Mouse (Mus musculus): ENCODE data around the gene Sdf4. TPM values are rescaled to one million over a fixed set of nuclear protein-coding genes. Genes with fewer than 3 reads are reported as not detected.

Gene Sdf4
- polyA plus RNA-seq, 3 experiments from 2014 or later, result 489 to 506 (median 496) TPM

DNA sequence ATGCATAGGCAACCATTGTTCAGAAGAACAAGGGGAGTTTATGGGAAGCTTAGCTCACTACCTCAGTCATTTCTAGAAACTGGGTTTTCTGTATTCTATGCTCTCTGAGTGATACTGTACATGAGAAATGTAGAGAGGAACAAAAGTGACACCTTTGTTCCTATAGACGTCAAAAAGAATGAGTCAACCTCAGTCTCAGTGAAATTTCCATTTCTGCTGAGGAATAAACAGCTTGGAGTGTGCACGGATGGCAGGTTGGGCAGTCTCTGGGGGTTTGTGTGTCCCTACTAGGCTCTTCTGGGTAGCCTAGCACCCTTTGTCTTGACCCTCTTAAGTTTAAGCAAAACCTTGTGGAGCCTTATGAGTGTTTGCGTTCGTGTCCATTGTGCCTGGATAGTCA, 15.7 kb downstream of the Sdf4 start:
- ATAC-seq, result peak; percentile 41

DNA sequence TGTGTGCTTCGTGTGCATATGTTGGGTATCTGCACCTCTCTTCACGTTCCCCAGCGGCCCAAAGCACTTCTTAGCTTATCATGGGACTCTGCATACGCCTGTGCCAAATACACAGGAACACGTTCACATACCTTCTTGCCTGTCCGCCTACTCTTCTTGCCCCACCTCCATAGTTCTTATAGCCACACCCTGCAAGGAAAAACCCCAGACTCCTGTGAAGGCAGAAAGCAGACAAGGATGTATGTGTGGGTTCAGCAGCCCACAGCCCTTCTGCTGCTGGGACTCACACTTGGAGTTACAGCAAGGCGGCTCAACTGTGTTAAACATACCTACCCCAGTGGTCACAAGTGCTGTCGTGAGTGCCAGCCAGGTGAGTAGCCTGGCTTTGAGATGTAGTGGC, 21.0 kb downstream of the Sdf4 start, which contains the start of gene Tnfrsf4:
Gene Tnfrsf4, plus strand, starts transcription at position 207 of the 400 bp plus-strand sequence.
- ATAC-seq, result peak; percentile 83

DNA sequence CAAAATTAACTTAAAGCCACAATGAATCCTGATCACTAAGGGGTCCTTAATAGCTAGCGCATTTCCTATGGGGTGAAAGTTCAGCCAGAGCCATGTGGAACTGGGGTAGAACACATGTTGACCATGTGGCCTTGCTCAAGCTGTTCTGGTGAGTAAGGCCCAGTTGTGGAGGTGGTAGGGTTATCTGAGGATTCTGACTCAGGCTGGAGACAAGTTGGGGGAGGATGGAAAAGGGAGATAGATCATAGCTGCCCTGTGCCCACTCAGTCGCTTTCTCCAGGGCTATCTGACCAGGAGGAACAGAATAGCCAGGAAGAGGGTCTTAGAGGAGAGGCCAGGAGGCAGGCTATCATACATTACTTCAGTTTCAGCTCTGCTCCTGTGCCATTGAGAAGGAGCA, 21.8 kb downstream of the Sdf4 start:
- no peak for ATAC-seq

DNA sequence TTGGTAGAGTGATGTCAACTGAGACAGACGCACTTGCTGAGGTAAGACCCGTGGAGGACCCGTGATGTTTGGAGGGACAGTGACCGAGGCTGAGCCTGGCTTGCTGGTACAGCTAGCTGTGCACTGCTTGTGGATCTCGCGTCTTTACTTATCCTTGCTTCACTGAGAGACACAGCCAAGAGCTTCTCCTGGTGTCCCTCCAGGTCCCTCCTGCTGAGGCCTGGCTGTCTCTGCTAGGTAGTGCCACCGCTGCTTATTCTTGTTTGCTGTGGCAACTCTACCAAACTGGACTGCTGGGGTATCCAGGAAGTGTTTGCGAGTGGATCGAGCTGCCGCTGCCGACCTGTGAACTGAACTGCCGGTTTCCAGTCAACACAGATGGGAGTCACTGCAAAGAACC, 27.1 kb downstream of the Sdf4 start:
- no peak for ATAC-seq

DNA sequence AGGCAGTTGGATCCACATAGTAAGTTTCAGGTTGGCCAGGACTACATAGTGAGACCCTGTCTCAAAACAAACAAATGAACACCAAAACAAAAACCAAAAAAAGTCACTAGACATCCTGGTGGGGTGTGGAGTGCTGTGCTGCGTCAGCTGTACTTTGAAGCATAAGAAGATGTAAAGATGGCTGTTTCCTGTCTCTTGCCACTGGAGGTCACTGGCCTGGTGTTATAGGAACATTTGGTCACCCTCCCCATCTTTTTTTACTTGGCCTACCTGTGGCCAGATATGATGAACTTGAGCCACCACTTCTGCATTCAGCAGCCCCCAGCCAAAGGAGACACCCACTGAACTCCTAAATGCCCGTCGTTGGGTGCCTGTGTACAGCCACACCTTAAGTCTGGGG, 28.7 kb downstream of the Sdf4 start:
- ATAC-seq, result peak; percentile 46

DNA sequence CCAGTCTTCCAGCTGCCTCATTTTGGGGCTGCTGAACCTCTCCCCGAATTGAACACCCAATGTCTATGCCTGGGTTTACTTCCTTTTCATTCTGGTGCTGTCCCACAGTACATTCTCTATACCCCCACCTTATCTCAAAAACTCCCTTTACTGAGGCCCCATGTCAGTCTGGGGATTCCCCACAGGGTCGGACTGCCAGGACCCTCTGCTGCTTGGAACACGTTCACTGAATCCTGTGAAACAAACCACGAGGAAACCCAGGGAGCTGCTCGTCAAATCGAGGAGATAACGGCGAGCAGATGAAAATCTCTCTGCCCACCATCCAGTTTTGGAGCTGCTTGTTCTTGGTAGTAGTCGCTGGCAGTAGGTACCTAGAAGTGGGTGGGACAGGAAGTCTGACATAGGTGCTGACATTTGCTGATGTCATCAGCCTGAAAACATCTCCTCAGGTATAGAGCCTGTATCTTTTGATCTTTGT, 29.3 kb downstream of the Sdf4 start:
- ATAC-seq, result peak; percentile 83

DNA sequence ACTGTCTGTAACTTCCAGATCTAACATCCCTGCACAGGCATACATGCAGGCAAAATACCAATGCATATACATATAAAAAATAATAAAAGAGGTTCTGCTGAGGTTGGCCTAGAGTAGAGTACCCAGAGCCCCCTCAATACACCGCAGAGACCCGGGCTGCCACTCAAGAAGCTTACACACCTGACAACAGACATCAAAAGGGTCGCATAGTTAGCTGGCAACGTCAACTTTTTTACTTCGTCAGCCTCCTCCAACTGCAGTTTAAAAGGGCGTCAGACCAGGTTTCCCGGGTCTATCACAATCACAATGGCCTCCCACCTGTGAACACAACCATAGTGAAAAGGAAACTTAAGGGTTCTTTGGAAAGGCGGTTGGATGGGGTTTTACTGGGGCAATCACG, 30.8 kb downstream of the Sdf4 start:
- no peak for ATAC-seq

DNA sequence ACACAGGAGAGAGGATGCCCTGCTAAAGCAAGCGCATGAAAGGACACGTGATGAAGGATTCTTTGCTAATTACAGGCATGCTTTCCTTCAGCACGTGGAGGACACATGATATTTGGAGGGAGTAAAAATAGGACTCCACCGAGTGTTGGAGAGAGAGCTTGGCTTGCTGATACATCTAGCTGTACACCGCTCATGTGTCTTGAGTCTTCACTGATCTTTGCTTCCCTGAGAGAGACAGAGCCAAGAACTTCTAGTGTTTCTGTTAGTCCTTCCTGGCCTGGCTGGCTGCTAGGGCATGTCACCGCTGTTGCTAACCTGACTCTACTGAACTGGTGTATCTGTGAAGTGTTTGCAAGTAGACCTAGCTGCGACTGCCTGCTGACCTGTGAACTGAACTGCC, 31.5 kb downstream of the Sdf4 start:
- ATAC-seq, result no peak

DNA sequence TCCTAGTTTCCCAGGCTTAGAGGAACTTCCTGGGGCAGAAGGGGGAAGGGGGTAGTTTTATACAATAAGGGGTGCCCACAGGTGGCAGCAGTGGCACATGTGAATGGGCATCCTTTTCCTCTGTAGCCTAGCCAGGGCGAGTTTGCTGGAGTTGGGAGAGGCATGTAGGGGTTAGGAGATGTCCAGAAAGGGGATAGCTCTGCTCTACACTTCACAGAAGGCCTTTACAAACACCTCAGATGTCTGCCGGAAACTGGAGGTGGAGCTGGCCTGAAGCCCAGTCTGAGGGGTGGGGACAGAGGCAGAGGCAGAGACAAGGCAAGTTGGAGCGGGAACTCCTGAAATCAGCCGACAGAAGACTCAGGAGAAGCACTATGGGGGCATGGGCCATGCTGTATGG, 33.3 kb downstream of the Sdf4 start, which contains the start of gene Tnfrsf18:
Gene Tnfrsf18, plus strand, starts transcription at position 152 of the 400 bp plus-strand sequence.
- no peak for ATAC-seq

DNA sequence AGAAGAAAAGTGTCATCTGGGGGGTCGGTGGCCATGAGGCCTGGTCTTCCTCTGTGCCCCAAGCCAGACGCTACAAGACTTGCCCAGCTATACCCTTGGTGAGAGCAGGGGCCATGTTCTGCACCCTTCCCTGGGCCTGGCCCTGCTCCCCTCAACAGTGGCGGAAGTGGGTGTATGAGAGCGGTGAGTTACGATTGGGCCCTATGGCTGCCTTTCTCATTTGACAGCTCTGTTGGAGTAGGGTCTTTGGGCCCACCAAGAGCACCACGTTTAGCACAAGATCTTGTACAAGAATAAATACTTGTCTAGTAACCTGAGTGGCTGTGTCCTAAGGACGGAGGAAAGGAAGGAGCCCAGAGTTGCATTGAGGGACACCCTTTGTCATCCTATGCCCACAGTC, 35.9 kb downstream of the Sdf4 start:
- ATAC-seq, result no peak

DNA sequence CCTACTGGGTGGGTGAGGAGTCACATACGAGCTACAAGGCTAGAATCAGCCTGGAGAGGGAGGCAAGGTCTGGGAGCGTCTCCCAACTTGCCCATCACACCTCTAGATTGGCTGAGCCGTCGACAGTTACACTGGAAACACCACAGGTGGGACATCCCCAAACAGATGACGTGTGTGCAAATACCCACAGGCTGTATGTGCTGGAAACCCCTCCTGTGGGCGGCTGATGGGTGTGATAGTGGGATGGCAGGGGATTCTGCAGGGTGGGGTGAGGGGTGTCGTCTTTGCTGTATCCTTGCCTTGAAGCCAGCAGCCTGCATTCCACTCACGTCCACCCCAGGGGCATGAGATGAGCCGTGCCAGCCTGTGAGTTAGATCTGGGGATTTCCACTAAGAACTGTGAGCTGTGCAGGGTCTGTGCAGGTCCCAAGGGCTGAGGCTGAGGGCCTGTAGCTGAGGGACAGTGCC, 38.0 kb downstream of the Sdf4 start:
- ATAC-seq, result peak; percentile 48

DNA sequence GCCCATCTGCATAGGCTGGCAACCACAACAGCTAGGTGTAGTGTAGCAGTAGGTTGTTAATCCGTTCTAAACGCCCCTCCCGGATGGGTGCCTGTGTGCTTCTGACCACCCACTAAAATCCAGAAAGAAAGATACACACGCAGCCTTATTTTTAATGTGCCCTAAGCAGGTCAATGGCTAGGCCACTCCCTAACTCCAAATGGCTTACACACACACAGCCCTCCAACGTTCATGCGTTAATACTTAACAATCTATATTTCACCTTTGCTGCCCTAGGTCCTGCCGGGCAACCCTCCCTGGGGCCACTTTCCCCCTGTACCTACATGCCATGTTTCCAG, 38.6 kb downstream of the Sdf4 start:
- ATAC-seq, result no peak

DNA sequence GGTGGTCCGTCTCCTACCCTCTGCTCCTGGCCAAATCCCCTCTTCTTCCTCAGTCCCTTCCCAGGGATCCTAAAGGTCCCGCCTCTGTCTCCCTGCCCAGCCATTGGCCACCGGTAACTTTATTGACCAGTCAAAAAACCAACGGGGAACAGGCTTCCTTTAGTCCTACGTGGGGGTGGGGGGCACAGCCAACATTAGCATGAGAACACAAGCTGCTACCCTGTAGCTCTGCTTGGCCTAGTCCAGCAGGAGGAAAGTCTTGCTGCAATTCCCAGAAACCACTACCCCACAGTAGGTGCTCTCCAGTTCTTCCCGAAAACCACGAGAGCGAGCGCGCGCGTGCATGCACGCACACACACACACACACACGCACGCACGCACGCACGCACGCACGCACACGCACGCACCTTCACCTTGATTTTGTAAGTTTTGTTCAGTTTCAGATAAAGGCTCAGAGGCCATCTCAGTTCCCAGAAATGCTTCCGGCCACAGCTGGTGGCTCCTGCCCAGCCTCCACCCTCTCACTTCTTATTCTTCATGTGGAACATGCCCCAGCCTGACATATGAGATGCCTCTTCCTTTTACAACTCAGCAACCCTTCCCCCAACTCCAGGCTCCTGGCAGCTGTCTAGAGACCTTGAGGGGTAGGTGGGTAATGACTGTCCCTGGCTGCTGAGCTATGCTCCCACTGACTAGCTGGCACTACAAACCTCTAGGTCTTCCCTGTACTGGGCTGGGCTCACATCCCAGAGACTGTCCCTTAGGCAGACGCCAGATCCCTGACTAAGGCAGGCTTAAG, 39.1 kb downstream of the Sdf4 start:
- peak; percentile 38 for ATAC-seq

DNA sequence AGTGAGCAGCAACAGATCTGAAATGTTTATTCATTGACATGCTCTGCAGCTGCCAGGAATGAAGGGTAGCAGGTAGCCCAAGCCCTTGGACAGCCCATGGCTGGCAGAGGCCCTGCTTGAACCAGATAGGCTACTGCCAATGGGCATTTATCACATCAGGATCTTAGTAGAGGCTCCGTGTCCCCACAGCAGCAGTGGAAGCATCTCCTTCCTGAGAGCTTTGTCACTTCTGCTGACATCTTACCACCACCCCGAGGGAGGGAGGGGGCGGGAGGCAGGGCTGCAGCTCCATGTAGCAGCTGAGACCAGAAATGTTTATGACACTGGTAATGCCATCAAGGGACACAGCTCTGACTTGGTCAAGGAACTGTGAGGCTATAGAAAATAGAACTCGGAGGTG, 40.2 kb downstream of the Sdf4 start:
- peak; percentile 12 for ATAC-seq

DNA sequence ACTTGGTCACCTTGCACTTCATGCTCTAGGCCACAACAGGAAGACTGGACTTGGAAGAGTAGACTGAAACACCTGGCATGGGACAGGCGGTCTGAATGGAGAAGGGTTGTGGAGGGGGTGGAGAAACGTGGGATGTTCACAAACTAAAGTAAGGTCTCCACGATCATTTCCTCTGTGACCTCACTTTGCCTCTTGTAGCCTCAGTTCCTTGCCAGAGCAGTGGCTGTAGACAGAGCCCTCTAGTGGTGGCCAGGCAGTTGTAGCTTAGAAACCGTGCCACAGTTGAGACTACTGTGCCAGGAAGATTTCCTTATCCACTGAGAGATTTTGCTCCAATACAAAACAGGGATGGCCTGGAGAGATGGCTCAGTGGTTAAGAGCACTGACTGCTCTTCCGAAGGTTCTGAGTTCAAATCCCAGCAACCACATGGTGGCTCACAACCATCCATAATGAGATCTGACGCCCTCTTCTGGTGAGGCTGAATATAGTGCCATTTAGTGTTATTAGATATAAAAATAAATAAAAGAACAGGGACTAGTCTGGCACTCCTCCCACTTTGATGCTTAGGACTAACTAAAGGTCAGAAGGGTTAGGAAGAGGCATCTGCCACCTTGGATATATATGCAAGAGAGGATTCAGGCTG, 40.9 kb downstream of the Sdf4 start:
- peak; percentile 59 for ATAC-seq

DNA sequence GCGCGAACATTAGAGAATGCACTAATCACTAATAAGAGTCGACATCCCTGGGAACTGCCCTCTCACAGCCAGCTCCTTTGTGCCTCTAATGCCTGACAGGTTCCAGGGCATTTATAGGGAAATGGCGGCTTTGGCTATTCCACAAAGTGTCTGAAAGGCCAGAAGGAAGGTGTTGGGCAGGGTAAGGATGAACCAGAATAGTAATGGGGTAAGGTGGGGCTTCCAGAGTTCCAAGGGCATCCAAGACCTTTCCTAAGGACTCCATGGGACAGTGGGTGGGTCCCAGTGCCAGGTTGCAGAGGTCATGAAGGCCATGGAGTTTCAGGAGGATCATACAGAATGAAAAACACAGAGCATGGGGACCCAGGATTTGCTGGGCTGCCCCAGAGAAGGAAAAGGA, 41.6 kb downstream of the Sdf4 start:
- ATAC-seq, result no peak

DNA sequence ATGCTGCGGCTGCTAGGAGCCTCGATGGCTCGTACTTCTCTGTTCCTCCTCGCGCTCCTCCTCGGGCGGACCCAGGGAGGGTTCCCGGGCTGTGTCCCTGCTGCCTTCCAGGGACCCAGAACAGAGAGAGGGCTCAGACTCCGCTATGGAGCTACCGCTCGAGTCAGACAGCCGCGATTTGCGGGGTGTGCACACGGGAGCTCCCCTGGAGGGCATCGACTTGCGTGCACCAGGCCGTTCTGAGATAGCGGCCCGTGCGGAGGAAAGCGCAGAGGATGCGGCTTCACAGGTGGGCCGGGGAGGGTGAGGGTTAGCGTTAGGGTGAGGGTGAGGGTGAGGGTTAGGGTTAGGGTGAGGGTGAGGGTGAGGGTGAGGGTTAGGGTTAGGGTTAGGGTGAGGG, 42.2 kb downstream of the Sdf4 start:
- no peak for ATAC-seq

DNA sequence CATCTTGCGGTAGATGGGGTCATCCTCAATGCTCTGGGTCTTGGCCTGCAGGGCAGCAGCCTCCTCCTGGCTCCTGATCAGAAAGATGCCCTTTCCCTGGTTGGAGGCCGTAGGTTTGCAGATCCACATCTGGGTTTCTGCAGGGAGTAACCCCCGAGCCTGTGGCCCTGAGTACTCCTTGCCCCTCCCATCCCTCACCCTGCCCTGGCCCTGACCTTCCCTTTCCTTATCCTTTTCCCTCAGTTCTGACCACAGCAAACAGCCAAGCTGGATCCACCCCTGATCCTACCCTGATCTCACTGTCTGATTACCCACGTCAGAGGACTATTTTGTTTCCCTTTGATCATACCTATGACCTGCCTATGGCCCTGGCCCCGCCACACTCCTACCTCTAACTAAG, 52.1 kb downstream of the Sdf4 start:
- ATAC-seq, result no peak

DNA sequence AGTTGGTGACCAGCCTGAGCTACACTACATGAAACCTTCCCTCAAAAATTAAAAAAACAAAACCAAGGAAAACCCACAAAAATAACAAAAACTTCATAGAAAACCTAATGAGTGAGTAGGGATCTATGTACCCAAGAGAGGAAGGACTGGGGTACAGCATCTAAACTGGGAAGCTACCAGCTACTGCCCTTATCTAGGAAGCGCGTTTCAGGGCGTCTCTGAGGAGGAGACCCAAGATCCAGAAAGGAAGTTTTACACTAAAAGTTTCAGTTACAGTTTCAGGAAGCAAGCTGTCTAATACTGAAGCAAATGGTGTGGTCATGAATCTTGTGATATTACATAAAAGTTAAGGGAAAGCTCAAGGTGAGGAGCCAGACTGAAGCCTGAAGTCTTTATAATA, 57.1 kb downstream of the Sdf4 start:
- ATAC-seq, result no peak

DNA sequence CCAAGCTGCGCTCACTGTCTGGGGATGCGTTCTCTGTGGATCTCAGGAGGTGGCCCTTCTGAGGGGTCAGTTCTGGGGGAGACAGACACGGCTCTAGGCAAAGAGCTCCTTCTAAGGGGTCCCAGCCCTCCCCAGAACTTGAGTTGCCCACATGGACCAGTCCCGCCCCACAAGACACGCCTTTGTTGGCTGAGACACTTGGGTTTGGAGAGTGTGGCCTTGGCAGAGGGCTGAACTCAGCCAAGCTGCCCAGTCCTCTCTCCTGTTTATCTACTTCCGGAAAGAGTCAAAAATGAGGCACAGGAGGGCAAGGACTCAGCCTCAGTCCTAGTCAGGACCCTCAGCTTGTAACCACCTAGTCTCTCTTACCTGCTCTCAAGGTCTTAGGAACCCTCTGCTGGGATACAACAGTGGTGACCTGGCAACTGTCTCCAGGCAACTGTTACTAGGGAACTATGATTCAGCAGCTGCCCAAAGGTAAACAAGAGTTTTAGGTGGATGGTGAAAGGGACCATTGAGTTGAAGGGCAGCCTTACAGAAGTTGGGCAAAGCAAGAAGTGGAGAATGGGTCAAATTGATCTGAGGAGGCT, 57.8 kb downstream of the Sdf4 start:
- ATAC-seq, result no peak

DNA sequence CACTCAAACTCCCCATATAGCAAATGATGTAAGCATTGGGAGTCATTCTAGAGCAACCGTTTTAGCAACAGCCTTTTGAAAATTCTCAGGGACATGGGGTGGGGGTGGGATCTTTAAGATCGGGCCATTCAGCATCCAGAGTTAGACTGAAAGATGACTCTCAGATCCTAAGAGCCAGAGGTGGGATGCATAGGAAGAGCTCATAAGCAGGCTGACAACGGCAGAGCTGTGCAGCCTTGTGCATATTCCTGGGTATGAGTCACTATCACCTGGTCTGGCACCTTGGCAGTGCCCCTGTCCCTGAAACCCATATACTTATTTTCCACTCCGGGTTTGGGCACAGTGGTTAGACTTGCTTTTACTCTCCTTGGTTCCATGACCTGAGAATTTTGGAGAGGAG, 60.4 kb downstream of the Sdf4 start:
- no peak for ATAC-seq

DNA sequence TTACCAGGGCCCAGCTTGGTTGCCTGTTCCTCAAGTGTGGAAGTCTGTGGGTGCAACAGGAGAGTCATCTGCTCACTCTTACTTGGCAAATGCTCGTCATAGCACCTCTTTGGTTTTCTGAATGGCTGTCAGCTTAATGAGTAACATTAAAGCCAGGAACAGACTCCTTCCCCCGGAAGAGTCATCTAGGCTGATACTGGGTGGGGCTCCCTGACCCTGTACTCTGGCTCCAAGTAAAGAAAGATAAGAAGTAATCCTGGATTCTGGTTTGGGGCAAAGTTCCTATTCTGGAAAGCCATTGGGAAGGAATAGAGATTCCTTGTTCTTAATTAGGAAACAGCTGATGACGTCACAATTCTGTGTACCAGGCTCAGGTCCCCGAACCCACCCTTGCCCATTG, 61.5 kb downstream of the Sdf4 start:
- ATAC-seq, result no peak

DNA sequence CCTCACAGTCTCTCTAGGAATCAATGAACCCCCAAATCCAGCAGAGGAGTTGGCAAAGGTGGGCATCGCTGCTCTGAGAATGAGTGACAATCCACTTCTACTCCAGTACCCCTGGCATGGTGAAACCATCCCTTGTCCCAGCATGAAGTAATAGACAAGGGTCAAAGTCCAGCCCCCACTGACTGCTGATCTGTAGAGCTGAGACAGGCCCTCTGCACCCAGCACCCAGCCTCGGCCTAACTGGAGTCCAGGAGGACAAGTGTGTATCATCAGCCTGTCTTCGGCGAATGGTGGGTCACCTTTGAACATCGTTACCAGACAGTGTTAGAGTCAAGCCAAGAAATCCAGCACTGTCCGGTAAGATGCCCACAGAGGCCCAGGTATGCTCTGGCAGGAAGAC, 61.9 kb downstream of the Sdf4 start:
- no peak for ATAC-seq

DNA sequence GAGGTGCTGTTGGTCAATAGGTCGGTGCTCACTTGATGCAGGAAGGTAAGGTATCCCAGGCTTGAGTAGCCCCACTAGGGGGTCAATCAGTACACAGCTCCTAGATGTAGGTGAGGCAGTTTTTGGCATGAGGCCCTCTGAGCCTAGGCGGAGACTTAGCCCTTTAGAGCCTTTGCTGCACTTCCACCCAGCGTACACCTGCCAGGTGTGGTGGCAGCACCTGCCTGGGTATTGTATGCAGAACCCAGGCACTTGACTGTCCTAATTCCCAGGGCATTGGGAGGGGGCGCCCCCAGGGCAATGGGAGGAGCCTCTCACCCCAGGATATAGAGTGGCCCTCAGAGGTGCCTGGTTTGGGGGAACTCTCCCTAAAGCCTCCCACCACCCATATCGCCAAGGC, 62.5 kb downstream of the Sdf4 start:
- ATAC-seq, result no peak
